Mouse (Mus musculus) stomach, postnatal 0 days (tissue): ENCODE data around the gene Emc10.

Experiments used
- CTCF ChIP-seq: IDR thresholded peaks from 2 replicates; pipeline ENCODE4 v1.5.1; 2016; ENCODE audit warnings: antibody characterized with exemption, low read depth, mild to moderate bottlenecking, moderate library complexity
- EP300 ChIP-seq: optimal IDR thresholded peaks from 2 replicates; pipeline ENCODE3; 2016; ENCODE audit warnings: antibody characterized with exemption

DNA sequence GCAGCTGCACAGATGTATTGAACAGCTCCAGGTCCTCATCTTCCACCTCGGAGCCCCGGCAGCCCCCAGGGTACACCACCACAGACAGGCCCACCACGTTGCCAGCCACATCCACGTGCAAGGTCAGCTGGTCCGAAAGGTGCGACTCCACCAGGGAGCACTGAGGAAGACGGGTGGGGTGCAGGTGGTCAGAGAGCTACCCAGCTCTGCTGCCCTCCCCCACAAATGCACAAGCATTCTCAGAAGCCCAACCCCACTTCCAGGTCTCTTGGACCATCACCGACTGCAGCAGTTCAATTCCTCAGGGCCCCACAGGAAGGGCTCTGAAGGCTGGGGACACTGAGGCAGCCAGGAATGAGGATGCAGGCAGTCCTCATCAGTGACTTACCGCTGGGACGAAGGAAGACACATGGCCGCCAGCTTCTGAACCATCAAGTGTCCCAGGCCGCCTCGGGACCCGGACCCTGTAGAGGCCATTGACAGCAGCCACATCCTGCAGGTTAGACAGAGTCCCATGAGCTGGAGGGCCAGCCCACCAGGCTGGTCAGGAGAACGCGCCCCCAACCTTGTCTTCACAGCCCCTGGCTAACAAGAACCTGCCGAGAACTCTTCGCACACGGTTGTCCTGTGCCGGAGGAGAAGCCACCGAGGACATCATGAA is 4.0 kb downstream of the Emc10 start:
- no peak for TF ChIP-seq CTCF
- TF ChIP-seq EP300: no peak
